1 mouse cellular context compared by ENCODE assay signal in the genomic region with DNA sequence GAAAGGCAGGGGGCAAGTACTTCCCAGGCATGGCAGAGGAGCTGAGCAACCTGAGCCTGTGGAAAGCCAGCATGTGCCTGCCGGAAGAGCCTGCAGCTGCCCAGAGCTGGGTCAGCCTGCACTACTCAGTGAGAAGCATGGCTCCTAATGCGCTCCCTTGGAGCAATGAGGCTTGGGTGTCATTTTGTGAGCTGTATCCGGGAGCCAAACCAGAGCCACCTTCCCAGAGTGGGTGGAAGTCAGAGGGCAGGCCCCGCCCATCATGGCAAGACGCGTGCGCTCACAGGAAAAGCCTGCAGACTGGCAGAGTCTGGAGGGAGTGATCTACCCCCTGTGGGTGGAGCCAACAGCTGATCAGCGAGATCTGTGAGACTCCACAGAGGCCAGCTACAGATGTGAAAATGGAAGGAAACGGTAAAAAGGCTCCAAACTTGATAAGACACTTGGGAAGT.
TF ChIP-seq lines count a peak whose summit lies in the region.

No protein-coding gene starts in this region.

TF ChIP-seq in MEL, 35 proteins besides CTCF, POLR2A, EP300 and RAD21 (continued from another document):
- TF ChIP-seq ZC3H11A (IDR thresholded peaks at IDR 0.05; ENCODE audit: low read depth, low read length): no peak; the same call in 1 of the 2 replicates
- peak; percentile 50; the same call in 1 of the 2 replicates for TF ChIP-seq TBP (IDR thresholded peaks at IDR 0.05; ENCODE audit: low read depth, low read length)
